Mouse (Mus musculus) G1E (cell line): ENCODE measurements around the gene Bcap29.

Experiments
- CTCF ChIP-seq: IDR thresholded peaks from 2 replicates; pipeline ENCODE4 v1.5.1; 2012; ENCODE audit warnings: low read depth, low read length, inconsistent platforms, mixed read lengths
- GATA1 ChIP-seq: IDR thresholded peaks from 2 replicates; pipeline ENCODE4 v1.6.1; 2012; ENCODE audit warnings: borderline replicate concordance, low read length, inconsistent platforms, mixed read lengths
- GATA2 ChIP-seq: IDR thresholded peaks from 2 replicates; pipeline ENCODE4 v1.6.1; 2012; ENCODE audit warnings: low read depth, low read length, inconsistent platforms, borderline replicate concordance
- POLR2AphosphoS5 ChIP-seq: IDR thresholded peaks from 2 replicates; pipeline ENCODE4 v1.6.1; 2012; ENCODE audit warnings: low read depth, low read length, inconsistent platforms; ENCODE audit not compliant: insufficient replicate concordance
- TAL1 ChIP-seq: conservative IDR thresholded peaks from 2 replicates; pipeline ENCODE4 v1.6.1; 2012; ENCODE audit warnings: low read depth, low read length, inconsistent platforms, mixed read lengths

DNA sequence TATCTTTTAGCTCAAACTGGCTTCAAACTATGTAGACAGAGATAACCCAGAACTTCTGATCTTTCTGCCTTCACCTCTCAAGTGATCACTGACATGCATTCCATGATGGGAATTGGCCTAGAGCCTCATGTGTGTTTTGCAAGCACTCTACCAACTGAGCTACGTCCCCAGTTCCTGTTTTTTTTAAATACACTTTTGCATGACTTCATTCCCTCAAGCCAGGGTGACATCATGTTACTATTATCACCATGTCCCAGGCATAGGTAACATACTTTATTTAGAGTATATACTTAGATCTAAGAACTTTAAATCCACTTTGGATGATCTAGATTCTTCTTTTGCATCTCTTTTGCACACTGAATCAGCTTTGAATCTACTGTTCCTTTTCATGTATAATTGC, 88.4 kb downstream of the Bcap29 start:
- TF ChIP-seq CTCF: no peak
- no peak for TF ChIP-seq GATA1
- TF ChIP-seq TAL1: no peak
- no peak for TF ChIP-seq POLR2AphosphoS5
- TF ChIP-seq GATA2: no peak
